Mouse (Mus musculus) limb, embryonic 15.5 days (tissue): Measurements from ENCODE around the gene Adgrf2. TPM values are rescaled to one million over a fixed set of nuclear protein-coding genes. Genes with fewer than 3 reads are reported as not detected.

Experiments
- ATAC-seq: fragments of 200-750 bp; cut with Nextera tagmentation; 2 replicates; pipeline ENCODE4 v1.8.0; 2017; ENCODE audit warnings: low read depth, moderate TSS enrichment; ENCODE audit not compliant: insufficient number of reproducible peaks, low FRiP score, low TSS enrichment
- H3K27ac ChIP-seq: fragments of 300-500 bp; sonication (generic); 2 replicates; pipeline ENCODE4 v1.5.1; 2015; ENCODE audit warnings: moderate library complexity, mild to moderate bottlenecking, inconsistent platforms
- H3K27me3 ChIP-seq: fragments of 300-500 bp; sonication (generic); 2 replicates; pipeline ENCODE4 v1.6.1; 2015; ENCODE audit warnings: inconsistent platforms
- H3K36me3 ChIP-seq: fragments of 300-500 bp; sonication (generic); 2 replicates; pipeline ENCODE4 v1.6.1; 2015; ENCODE audit warnings: inconsistent platforms
- H3K4me1 ChIP-seq: fragments of 300-500 bp; sonication (generic); 2 replicates; pipeline ENCODE4 v1.6.1; 2015; ENCODE audit warnings: inconsistent platforms
- H3K4me2 ChIP-seq: fragments of 300-500 bp; sonication (generic); 2 replicates; pipeline ENCODE4 v1.6.1; 2015; ENCODE audit warnings: mild to moderate bottlenecking, inconsistent platforms
- H3K4me3 ChIP-seq: fragments of 300-500 bp; sonication (generic); 2 replicates; pipeline ENCODE4 v1.5.1; 2015; ENCODE audit warnings: mild to moderate bottlenecking, inconsistent platforms
- H3K9ac ChIP-seq: fragments of 300-500 bp; sonication (generic); 2 replicates; pipeline ENCODE4 v1.6.1; 2015; ENCODE audit warnings: inconsistent platforms
- H3K9me3 ChIP-seq: fragments of 300-500 bp; sonication (generic); 2 replicates; pipeline ENCODE4 v1.6.1; 2016; ENCODE audit warnings: inconsistent platforms
- WGBS: fragments of 180-500 bp; shearing (Covaris S2); methylation state at CpG from one replicate; pipeline ENCODE4 v1.1.7; 2015; 5-methylcytosine and 5-hydroxymethylcytosine counted together
- polyA plus RNA-seq: library from polyadenylated mRNA; unstranded; fragments of >200 nt; fragmentation: Nextera tagmentation; extraction: Ambion mirVana; gene quantifications from 2 replicates; pipeline ENCODE4 v1.2.1, GENCODE M21; 2015

Adgrf2 gene
- polyA plus RNA-seq, 1 experiment from 2014 or later = 4.4 TPM

DNA sequence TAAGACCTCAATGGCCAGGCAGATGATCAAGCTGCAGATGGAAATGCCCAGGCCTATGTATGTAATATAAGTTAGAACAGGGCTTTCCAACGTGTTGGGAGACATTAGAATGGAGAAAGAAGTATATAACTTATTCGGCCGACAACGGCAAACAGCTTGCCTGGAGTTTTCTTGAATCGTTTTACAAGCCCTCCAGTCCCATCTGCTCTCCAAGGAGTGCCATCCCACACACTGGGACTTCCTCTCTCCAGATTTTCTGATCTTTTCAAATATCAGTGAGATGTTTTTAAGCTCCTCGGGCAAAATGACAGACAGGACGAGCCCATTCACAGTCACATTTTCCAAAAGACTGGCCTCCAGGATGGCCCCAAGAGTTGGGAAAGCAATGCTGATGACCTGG is 31.3 kb downstream of the Adgrf2 start:
- ATAC-seq = no peak
- Histone ChIP-seq H3K4me2 (no peak overlapping the region), H3K4me1 (no peaks in the 10 kb centered on the region), H3K27ac (no peak overlapping the region), H3K36me3 (no peaks in the 10 kb centered on the region), H3K4me3 (no peak overlapping the region), H3K9me3 (no peaks in the 10 kb centered on the region), H3K9ac (no peak overlapping the region), H3K27me3 (no peaks in the 10 kb centered on the region)
- 83% methylated on average over 7 of the region's 7 CpGs for WGBS

DNA sequence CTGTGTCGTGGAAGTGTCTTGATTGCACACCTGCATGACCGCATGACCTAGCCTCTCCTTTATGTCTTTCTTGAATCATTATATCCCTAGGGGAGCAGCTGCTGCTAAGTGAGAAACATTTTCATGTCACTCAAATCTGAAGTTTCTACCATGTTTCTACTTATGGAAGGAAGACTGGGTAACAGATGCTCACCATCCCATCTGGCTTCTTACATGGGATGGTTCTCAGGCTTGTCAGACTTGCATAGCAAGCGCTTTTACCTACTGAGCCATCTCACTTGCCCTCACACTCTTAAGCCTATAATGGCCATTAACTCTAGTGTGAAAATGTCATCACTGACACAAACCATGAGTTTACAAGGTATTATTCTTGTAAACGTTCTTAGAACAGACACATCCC is 36.4 kb downstream of the Adgrf2 start:
- Histone ChIP-seq H3K4me1 (no peaks in the 10 kb centered on the region), H3K9ac (no peak overlapping the region), H3K4me3 (no peak overlapping the region), H3K9me3 (no peaks in the 10 kb centered on the region), H3K4me2 (no peak overlapping the region), H3K27me3 (no peaks in the 10 kb centered on the region), H3K27ac (no peak overlapping the region), H3K36me3 (no peaks in the 10 kb centered on the region)
- WGBS = 68% methylated on average over 4 of the region's 4 CpGs
- ATAC-seq = no peak

DNA sequence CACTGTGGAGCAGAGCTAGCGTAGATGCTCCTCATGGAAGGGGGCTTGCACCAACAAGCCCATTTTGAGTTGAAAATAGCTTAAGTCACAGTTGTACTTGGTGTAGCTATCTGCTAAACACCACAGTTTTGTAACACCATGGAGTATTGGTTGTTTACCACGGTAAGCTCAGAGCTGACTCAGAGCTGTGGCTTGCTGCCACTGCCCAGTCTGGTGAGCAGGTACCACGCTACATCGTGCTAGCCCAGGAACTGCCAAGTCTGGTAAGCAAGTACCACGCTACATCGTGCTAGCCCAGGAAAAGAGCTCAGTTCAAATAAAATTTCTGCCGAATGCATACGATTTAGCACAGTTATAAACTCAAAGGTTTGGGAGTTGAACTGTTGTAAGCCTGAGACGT is 39.8 kb downstream of the Adgrf2 start:
- Histone ChIP-seq H3K4me3 (no peak overlapping the region), H3K27me3 (no peaks in the 10 kb centered on the region), H3K36me3 (no peaks in the 10 kb centered on the region), H3K27ac (no peak overlapping the region), H3K9ac (no peak overlapping the region), H3K4me1 (no peaks in the 10 kb centered on the region), H3K9me3 (no peaks in the 10 kb centered on the region), H3K4me2 (no peak overlapping the region)
- ATAC-seq = no peak
- WGBS = 76% methylated on average over 9 of the region's 9 CpGs

GRCm38 (mm10) chr17:42694730-42695129 is 47.2 kb downstream of the Adgrf2 start:
- H3K27me3 ChIP-seq = no peaks in the 10 kb centered on the region
- WGBS = 80% methylated on average over 4 of the region's 4 CpGs
- ATAC-seq = no peak
- no peak overlapping the region for H3K9ac ChIP-seq
- H3K4me3 ChIP-seq = no peak overlapping the region
- no peaks in the 10 kb centered on the region for H3K9me3 ChIP-seq
- H3K36me3 ChIP-seq = no peaks in the 10 kb centered on the region
- H3K4me2 ChIP-seq = no peak overlapping the region
- no peak overlapping the region for H3K27ac ChIP-seq
- H3K4me1 ChIP-seq = no peaks in the 10 kb centered on the region

- H3K27me3 ChIP-seq = no peaks in the 10 kb centered on the region
- no peak within 1 kb of the TSS for H3K4me2 ChIP-seq
- 82% methylated on average over 10 of the region's 10 CpGs for WGBS
- no peak for ATAC-seq
- no peaks in the 10 kb centered on the region for H3K9me3 ChIP-seq
- H3K9ac ChIP-seq = no peak within 1 kb of the TSS
- H3K4me1 ChIP-seq = no peaks in the 10 kb centered on the region
- no peaks in the 10 kb centered on the region for H3K36me3 ChIP-seq
- H3K27ac ChIP-seq = no peak within 1 kb of the TSS
- H3K4me3 ChIP-seq = no peak within 1 kb of the TSS
These were observed 49.8 kb downstream of the Adgrf2 start, which contains the start of gene Adgrf4 for GRCm38 (mm10) chr17:42692136-42692535. Gene Adgrf4, minus strand, starts transcription at chr17:42692284.

- H3K9ac ChIP-seq = no peak overlapping the region
- H3K4me2 ChIP-seq = no peak overlapping the region
- H3K36me3 ChIP-seq = no peaks in the 10 kb centered on the region
- H3K27me3 ChIP-seq = no peaks in the 10 kb centered on the region
- ATAC-seq = no peak
- H3K27ac ChIP-seq = no peak overlapping the region
- 81% methylated on average over 8 of the region's 8 CpGs for WGBS
- H3K9me3 ChIP-seq = no peaks in the 10 kb centered on the region
- H3K4me3 ChIP-seq = no peak overlapping the region
- no peaks in the 10 kb centered on the region for H3K4me1 ChIP-seq
These were observed 51.4 kb downstream of the Adgrf2 start for GRCm38 (mm10) chr17:42690531-42690930.

Other genes starting within 250 kb of the Adgrf2 start
- not detected in 2 replicates for gene Opn5, start 130.8 kb downstream of the Adgrf2 start, polyA plus RNA-seq
- 13.3 and 14.4 TPM in 2 replicates for gene Adgrf4, start 49.9 kb downstream of the Adgrf2 start, polyA plus RNA-seq
- gene Cd2ap, start 134.5 kb upstream of the Adgrf2 start, polyA plus RNA-seq = 20.9 and 25.0 TPM in 2 replicates